Mouse (Mus musculus) megakaryocyte, adult 5-6 weeks (primary cell): ENCODE measurements around the gene Cdca3. TPM values are rescaled to one million over a fixed set of nuclear protein-coding genes. Genes with fewer than 3 reads are reported as not detected.

Experiments used
- ATAC-seq: 2 replicates; pipeline ENCODE4 v1.8.0; 2016; ENCODE audit warnings: mild to moderate bottlenecking, inconsistent platforms; ENCODE audit not compliant: poor library complexity, severe bottlenecking
- total RNA-seq, 2 experiments: library from RNA; stranded (forward) in 1 of 2; stranded (reverse) in 1 of 2; fragments of 153-499, 151-499 nt in 1 of 2; fragments of 221-1000, 200-1000 nt in 1 of 2; gene quantifications; 2 replicates each; pipeline versions ENCODE4 v1.2.3 to v1.2.4; 2015 to 2017

Cdca3 gene
- total RNA-seq, 2 experiments from 2014 or later: 180 to 185 TPM

DNA sequence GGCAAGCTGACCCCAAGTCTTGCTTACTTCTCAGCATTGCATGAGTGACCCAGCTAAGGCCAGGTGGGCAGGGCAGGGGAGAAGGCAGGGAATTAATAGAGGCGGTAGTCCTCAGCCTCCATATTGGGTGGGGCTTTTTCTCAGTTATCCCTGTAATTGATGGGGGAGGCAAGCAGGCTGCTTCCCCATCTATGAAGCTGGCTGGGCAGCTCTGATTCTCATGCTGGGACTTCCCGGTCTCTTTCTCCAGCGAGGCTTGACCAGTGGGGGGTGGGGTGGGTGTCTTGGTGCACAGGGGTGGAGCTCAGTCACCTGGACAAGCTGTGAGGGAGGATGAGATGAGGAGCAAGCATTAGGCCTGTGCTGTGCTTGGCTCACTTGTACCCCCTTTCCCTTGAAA, 32.5 kb downstream of the Cdca3 start:
- ATAC-seq: no peak

DNA sequence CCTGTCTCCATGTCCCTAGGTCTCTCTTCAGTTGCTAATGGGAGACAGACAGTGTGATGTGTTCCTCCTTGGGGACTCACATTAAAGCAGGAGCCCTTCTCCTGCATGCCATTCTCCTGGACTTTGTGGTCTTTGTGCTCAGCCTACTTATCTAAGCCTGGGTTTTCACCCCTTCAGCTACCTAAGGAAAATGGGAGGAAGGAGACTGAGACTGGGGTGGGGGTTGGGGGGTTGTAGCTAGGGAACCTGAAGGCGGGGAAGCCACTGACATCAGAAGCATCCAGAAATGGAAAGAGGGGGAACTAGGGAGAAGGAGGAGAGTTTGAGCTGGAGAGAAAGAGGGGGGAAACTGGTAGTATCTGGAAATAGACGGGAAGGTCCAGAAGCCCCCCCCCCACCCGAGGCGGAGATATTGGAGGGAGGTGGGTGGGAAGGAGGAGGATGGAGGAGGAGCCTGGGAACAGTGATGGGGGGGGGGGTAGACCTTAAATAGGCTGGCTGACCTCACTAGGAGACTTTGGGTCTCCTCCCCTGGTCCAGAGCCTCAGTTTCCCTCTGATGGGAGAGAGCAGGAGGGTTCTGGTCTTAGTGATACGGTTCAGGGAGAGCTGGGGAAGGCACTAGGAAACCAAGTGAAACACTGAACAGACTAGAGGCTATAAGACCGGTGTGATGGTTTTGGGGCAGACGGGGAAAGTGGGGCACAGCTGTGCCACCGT, 33.2 kb downstream of the Cdca3 start:
- ATAC-seq: no peak

DNA sequence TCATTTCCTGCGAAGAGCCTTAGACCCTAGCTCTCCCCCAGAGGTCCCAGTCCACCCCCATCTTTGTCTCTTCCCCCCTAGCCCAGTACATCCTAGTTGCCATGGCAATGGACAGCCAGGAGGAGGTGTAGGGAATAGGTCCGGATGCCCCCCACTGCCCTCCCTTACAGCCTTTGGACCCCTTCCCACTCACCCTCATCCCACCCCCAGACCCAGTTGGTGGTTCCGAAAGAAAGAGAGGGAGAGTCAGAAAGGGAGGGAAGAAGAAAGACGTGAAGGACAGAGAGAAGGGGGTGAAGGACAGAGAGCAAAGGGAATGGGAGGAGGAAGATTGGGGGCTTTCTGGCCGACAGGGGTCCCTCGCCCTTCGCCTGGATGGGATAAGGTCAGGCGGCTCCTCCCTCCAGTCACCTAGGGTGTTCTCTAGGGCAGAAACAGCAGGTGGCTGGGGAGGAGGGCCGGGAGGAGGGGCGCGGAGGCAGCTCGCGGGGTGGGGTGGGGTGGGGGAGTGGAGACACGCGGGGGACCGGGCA, 33.8 kb downstream of the Cdca3 start:
- no peak for ATAC-seq

DNA sequence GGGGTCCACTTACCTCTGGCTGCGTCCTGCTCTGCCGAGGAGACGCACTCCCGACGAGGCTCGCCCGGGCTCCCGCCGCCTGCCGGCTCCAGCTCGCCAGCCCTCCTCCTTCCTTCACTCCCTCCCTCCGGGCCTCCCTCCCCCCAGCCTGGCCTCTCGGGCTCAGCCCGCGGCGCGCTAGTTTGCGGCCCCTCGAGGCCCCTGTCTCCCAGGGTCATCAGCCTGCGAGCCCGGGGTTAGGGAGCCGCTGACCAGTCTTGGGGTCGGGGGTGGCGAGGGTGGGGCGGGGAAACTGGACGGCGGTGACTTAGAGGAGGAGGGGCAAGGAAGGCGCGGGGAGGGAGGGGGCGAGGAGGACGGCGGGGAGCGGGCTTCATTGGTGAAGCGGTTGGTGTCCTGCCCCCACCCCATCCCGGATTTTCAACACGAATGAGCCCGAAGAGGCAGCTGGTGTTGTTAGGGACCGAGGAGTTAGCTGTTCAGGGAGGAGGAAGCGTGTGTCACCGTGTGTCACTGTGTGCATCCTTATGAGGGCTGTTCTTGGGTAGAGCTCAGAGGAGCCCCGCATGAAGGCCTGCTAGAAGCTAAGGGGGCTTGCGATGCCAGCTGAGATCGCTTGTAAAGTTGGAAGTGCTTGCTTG, 34.4 kb downstream of the Cdca3 start, which contains the start of gene Gpr162:
TSS of gene Gpr162 (minus strand) at position 326 of the 641 bp plus-strand sequence.
- peak; percentile 44; the same call in 1 of the 2 replicates for ATAC-seq

DNA sequence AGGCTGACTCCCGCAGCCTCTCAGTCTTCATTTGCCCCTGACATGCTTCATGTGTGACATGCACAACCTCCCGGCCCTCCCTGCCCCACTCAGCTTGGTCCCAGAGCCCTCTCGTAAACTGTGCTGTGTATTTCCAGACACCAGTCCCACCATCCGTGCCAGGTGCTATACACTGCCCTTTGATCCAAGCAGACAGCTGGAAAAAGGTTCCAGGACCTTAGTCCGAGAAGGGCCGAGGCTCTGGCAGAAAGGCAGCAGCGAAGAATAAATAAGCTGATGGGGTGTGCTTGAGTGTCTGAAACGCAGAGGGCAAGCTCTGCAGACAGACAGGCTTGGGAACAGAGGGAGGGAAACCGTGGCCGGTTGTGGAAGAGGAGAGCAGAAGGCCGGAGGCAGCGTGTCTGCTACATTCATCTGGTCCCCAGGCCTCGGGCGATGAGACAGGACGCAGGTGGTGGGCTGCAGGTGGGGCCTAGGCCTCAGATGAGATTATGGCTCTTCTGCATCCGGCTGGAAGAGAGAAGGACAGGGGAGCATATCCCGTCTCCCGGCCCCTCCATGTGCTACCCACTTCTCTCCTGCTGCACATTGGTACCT, 36.5 kb downstream of the Cdca3 start:
- ATAC-seq: no peak

DNA sequence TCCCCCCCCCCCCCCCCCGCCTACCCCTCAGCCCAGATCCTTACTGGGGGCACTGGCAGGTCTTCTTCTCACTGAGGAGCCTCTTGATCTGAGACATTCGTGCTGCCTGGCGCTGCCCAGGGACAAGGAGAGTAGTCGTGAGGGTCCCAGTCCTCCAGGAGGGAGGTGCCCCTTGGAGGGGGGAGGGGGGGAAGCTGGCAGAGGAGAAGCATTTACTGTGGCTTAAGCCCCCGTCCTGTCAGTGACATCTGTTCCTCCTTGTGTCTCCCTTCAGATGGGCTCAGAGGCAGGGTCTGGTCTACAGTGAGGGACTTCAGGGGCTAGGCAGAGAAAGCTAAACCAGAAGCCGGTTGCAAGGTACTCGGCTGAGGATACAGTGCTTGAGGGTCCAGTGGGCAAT, 37.2 kb downstream of the Cdca3 start:
- ATAC-seq: no peak

DNA sequence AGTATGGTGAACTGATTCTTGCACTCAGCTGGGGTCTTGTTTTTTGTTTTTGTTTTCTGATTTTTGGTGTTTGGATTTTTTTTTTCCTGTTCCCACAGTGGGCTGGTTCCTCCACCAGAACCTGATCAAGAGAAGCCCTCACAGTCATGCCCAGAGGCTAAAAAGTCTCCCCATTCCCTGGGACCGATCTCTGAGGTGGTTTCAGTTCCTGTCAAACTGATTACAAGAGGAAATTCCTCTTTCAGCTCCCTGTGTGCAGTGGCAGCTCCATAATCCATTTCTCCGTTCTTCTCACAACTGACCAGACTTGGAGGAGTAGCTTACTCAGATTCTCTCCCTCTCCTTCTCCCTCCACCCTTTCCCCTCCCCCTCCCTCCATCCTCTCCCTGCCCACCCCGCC, 45.0 kb downstream of the Cdca3 start:
- peak; percentile 59 for ATAC-seq

DNA sequence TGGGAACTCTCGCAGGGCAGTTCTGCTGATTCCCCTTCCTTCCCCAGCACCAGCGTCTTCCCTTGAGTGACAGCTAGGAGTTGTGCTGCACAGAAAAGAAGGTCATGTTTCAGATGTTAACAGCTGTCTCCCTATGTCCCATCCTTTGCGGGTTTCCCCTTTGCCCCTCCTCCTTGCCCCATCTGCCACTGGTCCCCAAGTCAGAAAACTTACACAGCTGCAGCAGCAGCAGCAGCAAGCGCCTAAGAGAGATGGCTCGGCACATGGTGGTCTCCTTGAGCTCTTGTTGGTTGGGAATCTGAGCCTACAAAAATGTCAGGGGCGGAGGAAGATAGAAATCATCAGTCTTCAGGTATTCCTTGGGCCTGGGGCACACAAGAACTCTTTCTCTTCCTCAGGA, 50.0 kb downstream of the Cdca3 start:
- no peak for ATAC-seq

DNA sequence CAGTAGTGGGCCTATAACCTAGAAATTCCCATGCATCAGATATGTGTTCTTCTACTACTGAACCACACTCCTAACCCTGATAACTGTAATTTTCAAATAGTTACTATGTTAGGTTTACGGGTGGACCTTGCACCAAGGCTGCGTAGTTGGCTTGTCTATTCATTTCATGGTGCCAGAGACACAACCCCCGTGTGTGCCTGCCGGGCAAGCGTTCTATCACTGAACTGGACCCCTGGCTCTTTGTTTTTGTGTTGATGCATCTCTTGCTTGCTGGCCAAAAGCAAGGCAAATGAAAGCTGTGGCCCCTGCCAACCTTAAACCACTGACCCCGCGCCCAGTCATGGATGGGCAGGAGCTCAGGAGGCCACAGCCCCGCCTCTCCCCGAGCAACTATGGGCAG, 52.5 kb downstream of the Cdca3 start:
- no peak for ATAC-seq

Other genes starting within 250 kb of the Cdca3 start
- gene C1s2, start 193.5 kb upstream of the Cdca3 start, total RNA-seq (2015): not detected in 2 replicates
- gene C1s2, start 193.5 kb upstream of the Cdca3 start, total RNA-seq (2017): 0.16 TPM in 1 of 2 replicates, not detected in the other
- gene Lpcat3, start 166.5 kb upstream of the Cdca3 start, total RNA-seq (2015): 32.8 and 48.3 TPM in 2 replicates
- gene Lpcat3, start 166.5 kb upstream of the Cdca3 start, total RNA-seq (2017): 22.4 and 24.8 TPM in 2 replicates
- 144 and 179 TPM in 2 replicates for gene Emg1, start 117.4 kb upstream of the Cdca3 start, total RNA-seq (2015)
- 170 and 206 TPM in 2 replicates for gene Emg1, start 117.4 kb upstream of the Cdca3 start, total RNA-seq (2017)
- gene Phb2, start 117.2 kb upstream of the Cdca3 start, total RNA-seq (2015): 99.5 and 115 TPM in 2 replicates
- 152 and 160 TPM in 2 replicates for gene Phb2, start 117.2 kb upstream of the Cdca3 start, total RNA-seq (2017)
- 308 and 336 TPM in 2 replicates for gene Ptpn6, start 90.8 kb upstream of the Cdca3 start, total RNA-seq (2015)
- gene Ptpn6, start 90.8 kb upstream of the Cdca3 start, total RNA-seq (2017): 1,009 and 1,024 TPM in 2 replicates
- 177 and 203 TPM in 2 replicates for gene Grcc10, start 88.2 kb upstream of the Cdca3 start, total RNA-seq (2015)
- 121 and 136 TPM in 2 replicates for gene Grcc10, start 88.2 kb upstream of the Cdca3 start, total RNA-seq (2017)
- gene Gm45234, start 73.5 kb upstream of the Cdca3 start, total RNA-seq (2015): not detected in 2 replicates
- not detected in 2 replicates for gene Gm45234, start 73.5 kb upstream of the Cdca3 start, total RNA-seq (2017)
- 25.7 and 29.8 TPM in 2 replicates for gene Atn1, start 73.0 kb upstream of the Cdca3 start, total RNA-seq (2015)
- 3.0 and 10.9 TPM in 2 replicates for gene Atn1, start 73.0 kb upstream of the Cdca3 start, total RNA-seq (2017)
- gene Eno2, start 59.9 kb upstream of the Cdca3 start, total RNA-seq (2015): not detected in 2 replicates
- gene Eno2, start 59.9 kb upstream of the Cdca3 start, total RNA-seq (2017): not detected in 2 replicates
- gene Lrrc23, start 49.8 kb upstream of the Cdca3 start, total RNA-seq (2015): not detected in 2 replicates
- gene Lrrc23, start 49.8 kb upstream of the Cdca3 start, total RNA-seq (2017): 0.26 and 3.9 TPM in 2 replicates
- 5.1 and 8.0 TPM in 2 replicates for gene Spsb2, start 20.9 kb upstream of the Cdca3 start, total RNA-seq (2015)
- gene Spsb2, start 20.9 kb upstream of the Cdca3 start, total RNA-seq (2017): 10.3 and 14.0 TPM in 2 replicates
- 134 and 144 TPM in 2 replicates for gene Tpi1, start 15.3 kb upstream of the Cdca3 start, total RNA-seq (2015)
- gene Tpi1, start 15.3 kb upstream of the Cdca3 start, total RNA-seq (2017): 93.8 and 113 TPM in 2 replicates
- gene Usp5, start 63 bp upstream of the Cdca3 start, total RNA-seq (2015): 31.8 and 32.7 TPM in 2 replicates
- gene Usp5, start 63 bp upstream of the Cdca3 start, total RNA-seq (2017): 56.3 and 58.5 TPM in 2 replicates
- not detected in 2 replicates for gene Gnb3, start 10.7 kb downstream of the Cdca3 start, total RNA-seq (2015)
- gene Gnb3, start 10.7 kb downstream of the Cdca3 start, total RNA-seq (2017): not detected in 2 replicates
- 0.09 and 0.14 TPM in 2 replicates for gene P3h3, start 28.2 kb downstream of the Cdca3 start, total RNA-seq (2015)
- gene P3h3, start 28.2 kb downstream of the Cdca3 start, total RNA-seq (2017): 0.61 TPM in 1 of 2 replicates, not detected in the other
- gene Gpr162, start 34.4 kb downstream of the Cdca3 start, total RNA-seq (2015): not detected in 2 replicates
- gene Gpr162, start 34.4 kb downstream of the Cdca3 start, total RNA-seq (2017): 0.33 TPM in 1 of 2 replicates, not detected in the other
- 0.09 and 0.71 TPM in 2 replicates for gene Cd4, start 58.7 kb downstream of the Cdca3 start, total RNA-seq (2015)
- 0.20 and 0.37 TPM in 2 replicates for gene Cd4, start 58.7 kb downstream of the Cdca3 start, total RNA-seq (2017)
- 1.2 TPM in 2 replicates for gene Lag3, start 82.2 kb downstream of the Cdca3 start, total RNA-seq (2015)
- gene Lag3, start 82.2 kb downstream of the Cdca3 start, total RNA-seq (2017): 0.44 and 1.4 TPM in 2 replicates
- gene Ptms, start 90.6 kb downstream of the Cdca3 start, total RNA-seq (2015): 129 and 159 TPM in 2 replicates
- 195 and 207 TPM in 2 replicates for gene Ptms, start 90.6 kb downstream of the Cdca3 start, total RNA-seq (2017)
- 73.6 and 82.9 TPM in 2 replicates for gene Mlf2, start 101.8 kb downstream of the Cdca3 start, total RNA-seq (2015)
- gene Mlf2, start 101.8 kb downstream of the Cdca3 start, total RNA-seq (2017): 50.9 and 70.6 TPM in 2 replicates
- gene Cops7a, start 136.0 kb downstream of the Cdca3 start, total RNA-seq (2015): 35.4 and 37.2 TPM in 2 replicates
- gene Cops7a, start 136.0 kb downstream of the Cdca3 start, total RNA-seq (2017): 19.4 and 25.7 TPM in 2 replicates
- gene Pianp, start 167.1 kb downstream of the Cdca3 start, total RNA-seq (2015): not detected in 2 replicates
- not detected in 2 replicates for gene Pianp, start 167.1 kb downstream of the Cdca3 start, total RNA-seq (2017)
- 67.0 and 70.0 TPM in 2 replicates for gene Zfp384, start 179.6 kb downstream of the Cdca3 start, total RNA-seq (2015)
- gene Zfp384, start 179.6 kb downstream of the Cdca3 start, total RNA-seq (2017): 34.1 and 36.0 TPM in 2 replicates
- gene Ing4, start 210.2 kb downstream of the Cdca3 start, total RNA-seq (2015): 33.0 and 35.7 TPM in 2 replicates
- gene Ing4, start 210.2 kb downstream of the Cdca3 start, total RNA-seq (2017): 63.3 and 63.9 TPM in 2 replicates
- gene Acrbp, start 220.1 kb downstream of the Cdca3 start, total RNA-seq (2015): 9.0 and 14.2 TPM in 2 replicates
- 3.4 and 8.8 TPM in 2 replicates for gene Acrbp, start 220.1 kb downstream of the Cdca3 start, total RNA-seq (2017)
- 25.1 and 25.5 TPM in 2 replicates for gene Lpar5, start 238.4 kb downstream of the Cdca3 start, total RNA-seq (2015)
- gene Lpar5, start 238.4 kb downstream of the Cdca3 start, total RNA-seq (2017): 27.6 and 30.0 TPM in 2 replicates